Mouse (Mus musculus): ENCODE measurements around the gene Gm12695. TPM values are rescaled to one million over a fixed set of nuclear protein-coding genes. Genes with fewer than 3 reads are reported as not detected.

The Gm12695 gene
- polyA plus RNA-seq (2014; fragmentation: Illumina TruSeq; extraction: RNeasy Lipid Tissue Mini Kit (QIAGEN cat#74804)), result 2.0 TPM

DNA sequence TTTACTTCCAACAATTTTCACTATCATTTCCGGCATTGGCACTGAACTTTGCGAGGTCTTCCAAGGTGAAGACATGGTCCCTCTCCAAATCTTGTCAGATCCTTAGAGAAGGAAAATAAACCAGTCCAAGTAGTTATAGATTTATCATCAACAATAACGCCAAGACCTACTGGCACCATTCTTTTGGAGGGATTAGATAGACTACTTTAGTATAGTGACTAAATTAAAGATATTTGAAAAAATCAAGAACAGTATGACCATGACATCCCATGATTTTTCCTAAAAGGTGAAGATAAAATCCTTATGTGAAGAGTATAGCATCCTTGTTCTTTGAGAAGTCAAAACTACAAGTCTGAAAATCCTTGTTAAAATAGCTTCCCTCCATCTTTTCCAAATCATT, at the start of gene Gm12695:
TSS of gene Gm12695 (minus strand) at position 101 of the 400 bp plus-strand sequence.

Other genes with a start within 250 kb of the Gm12695 start
- 30.5 TPM for gene Cyp2j6, start 231.5 kb downstream of the Gm12695 start, polyA plus RNA-seq (2014; fragmentation: Illumina TruSeq; extraction: RNeasy Lipid Tissue Mini Kit (QIAGEN cat#74804))
- 18.4 TPM for gene Cyp2j9, start 193.6 kb downstream of the Gm12695 start, polyA plus RNA-seq (2014; fragmentation: Illumina TruSeq; extraction: RNeasy Lipid Tissue Mini Kit (QIAGEN cat#74804))
- gene Cyp2j5, start 121.0 kb downstream of the Gm12695 start, polyA plus RNA-seq (2014; fragmentation: Illumina TruSeq; extraction: RNeasy Lipid Tissue Mini Kit (QIAGEN cat#74804)), result not detected